Mouse (Mus musculus) lung, adult 2 months (tissue): ENCODE measurements around the gene Myh11.

ENCODE experiments used
- CTCF ChIP-seq: fragments of 200-500 bp; IDR thresholded peaks from 2 replicates; pipeline ENCODE4 v1.5.1; 2011; ENCODE audit warnings: mild to moderate bottlenecking, low read length, control low read depth; ENCODE audit not compliant: insufficient read depth
- POLR2A ChIP-seq: fragments of 200-500 bp; IDR thresholded peaks from 2 replicates; pipeline ENCODE4 v1.6.1; 2011; ENCODE audit warnings: low read depth, mild to moderate bottlenecking, control low read depth, low read length, borderline replicate concordance; ENCODE audit errors: extremely low read depth

DNA sequence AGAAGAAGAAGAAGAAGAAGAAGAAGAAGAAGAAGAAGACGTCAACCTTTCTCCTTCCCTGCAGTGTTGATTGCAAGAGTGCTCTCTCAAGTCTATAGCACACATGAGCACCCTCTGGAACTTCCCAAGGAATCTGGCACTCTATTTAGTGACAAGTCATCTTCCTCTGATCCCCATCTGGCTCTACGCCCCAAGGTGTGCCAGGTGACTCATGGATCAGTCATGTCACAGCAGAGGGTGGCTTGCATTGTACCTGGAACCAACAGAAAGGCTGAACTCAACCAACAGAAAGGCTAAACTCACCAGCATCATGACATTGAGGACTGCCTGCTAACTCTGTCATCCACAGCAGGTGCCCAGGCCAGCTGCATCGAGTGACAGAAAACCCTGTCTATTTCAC is 28.5 kb upstream of the Myh11 start:
- TF ChIP-seq CTCF (no peak), POLR2A (no peak)
